Mouse (Mus musculus) mature B cell (primary cell): ENCODE data around the gene Ripor1.

ENCODE experiments used
- in situ Hi-C: fragments of 300-500 bp; cut with MboI; formaldehyde crosslinking; loops from 2 replicates; pipeline ENCODE4 v1.14.3; 2019

The Ripor1 gene

DNA sequence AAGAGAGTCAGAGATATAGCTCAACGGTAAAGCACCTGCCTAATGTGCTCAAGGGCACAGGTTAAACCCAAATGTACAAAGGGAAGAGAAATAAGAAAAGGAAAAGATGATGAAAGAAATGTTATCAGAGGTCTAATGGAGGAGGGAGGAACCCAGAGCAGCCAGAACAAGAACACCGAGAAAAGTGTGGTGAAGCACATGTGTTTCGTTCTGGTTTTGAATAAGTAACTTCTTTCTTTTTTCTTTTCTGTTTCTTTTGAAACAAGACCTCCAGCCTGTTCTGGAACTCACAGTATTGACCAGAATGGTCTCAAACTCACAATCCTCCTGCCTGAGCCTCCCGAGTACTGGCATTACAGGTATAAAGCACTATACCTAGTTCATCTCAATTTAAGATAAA, 24.3 kb downstream of the Ripor1 start:
- in situ Hi-C loops, result no loop called here

DNA sequence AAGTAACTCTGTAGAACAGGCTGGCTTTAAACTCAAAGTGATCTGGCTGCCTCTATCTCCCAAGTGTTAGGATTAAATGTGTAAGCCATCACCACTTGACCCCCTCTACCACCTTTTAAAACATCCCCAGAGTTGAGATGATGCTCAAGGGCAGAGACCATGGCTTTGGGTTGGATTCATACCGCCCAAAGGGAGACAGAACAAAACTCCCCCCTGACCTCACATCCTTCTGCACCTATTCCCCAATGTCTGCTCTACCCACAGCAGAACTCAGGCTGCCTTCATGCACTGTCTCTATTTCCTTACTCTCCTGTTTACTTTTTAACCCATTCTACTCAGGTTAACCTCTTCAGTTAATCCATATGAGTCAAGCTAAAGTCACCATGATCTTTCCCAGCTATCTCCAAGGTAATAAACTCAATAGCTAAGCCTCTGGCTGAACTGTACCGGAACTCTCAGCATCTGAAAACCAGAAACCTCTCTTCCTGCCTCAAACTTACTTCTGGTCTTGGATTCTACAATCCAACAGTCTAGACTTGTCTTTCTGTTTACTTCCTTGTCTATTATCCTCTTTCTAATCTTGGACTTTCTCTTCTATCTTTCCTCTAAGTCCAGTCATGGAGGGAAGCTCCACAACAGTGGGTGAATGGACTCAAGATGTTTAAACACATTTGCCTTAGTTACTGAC, 29.9 kb downstream of the Ripor1 start:
- in situ Hi-C loops, result no loop called here

DNA sequence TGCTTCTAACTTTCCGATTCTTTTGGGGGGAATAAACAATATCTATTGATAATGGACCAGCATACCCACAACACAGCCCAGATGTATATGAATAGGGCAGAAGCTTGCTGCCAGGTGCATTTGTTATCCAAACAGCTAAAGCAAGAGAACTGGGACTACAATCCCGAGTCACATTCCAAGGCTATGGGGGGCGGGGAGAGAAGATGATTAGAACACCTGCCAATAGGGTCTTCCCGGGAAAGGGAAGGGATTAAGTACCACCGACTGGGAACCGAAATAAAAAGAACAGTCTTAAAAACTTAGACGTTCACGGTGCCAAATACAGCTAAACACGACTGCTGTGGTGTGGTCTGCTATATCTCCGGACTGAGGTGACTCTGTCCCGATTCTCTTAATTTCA, 30.4 kb downstream of the Ripor1 start:
- in situ Hi-C loops, result no loop called here

DNA sequence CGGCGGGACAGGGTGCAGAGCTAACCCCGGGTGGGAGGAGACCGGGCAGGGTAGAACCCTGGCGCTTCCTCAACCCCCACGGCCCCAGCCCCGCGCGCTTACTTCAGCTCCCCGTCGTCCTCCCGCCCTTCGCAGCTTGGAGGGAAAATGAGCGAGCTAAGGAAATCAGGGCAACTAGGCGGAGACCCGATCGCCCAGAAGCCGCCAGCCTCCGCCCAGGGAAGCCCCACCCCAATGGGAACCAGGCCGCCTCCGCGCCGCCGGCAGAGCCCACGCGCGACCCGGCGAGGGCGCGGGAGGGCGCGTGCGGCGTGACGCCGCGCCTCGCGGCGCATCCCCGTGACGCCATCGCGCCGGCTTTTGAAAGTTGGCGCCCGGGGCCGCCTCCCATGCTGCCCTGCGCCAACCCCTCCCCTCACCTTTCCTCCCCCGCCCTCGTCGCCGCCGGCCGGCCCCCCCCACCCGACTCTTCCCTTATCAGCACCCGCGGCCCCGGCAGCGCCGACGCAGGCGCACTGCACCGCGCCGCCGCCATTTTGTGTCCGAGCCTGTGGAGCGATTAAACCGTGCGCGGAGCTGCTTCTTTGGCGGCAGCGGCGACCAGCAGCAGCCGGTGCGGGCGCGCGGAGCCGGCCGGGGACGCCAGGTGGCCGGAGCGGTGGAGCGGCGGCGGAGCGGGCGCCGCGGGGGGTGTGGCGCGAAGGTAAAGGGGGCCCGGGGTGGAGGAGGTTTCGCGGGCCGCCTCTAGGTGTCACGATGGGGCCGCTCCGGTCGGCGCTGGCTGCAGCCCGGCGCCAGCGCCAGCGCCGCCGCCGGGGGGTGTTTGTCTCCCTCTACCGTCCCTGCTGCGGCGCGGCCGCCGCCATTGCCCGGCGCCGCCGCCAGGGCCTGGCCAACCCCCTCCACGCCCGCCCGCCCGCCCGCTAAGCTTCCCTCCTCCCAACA, 31.2 kb downstream of the Ripor1 start, which contains the start of gene Ctcf:
TSS of gene Ctcf (plus strand) at position 551 of the 945 bp plus-strand sequence.
- in situ Hi-C loops, result no loop called here

DNA sequence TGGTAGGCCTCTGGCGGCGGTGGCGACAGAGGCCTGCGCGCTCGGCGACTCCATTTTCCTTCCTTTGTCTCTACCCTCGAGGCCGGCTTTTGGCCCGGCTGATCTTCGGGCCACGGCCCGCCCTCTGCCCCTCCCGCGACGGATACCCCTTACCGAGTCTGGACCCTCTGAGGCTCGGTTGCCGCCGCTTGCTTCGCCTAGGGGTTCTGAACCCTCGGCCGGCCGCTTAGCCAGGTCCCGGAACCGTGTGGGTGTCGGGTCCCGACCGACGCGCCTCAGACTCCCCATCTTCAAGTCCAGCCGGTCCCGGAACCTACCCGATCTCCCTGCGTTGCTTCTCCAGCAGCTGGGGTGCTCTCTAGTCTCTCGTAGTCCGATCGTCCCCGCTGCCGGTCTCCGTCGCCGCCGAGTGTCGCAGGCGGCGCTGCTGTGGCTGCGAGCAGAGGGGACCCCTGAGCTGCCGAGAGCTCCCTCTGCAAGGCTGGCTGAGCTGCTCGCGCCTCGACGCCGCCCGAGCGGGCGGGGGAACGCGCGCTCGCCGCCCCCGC, 32.0 kb downstream of the Ripor1 start, which contains the start of gene Agrp:
TSS of gene Agrp (minus strand) at position 431 of the 548 bp plus-strand sequence.
- in situ Hi-C loops, result no loop called here

DNA sequence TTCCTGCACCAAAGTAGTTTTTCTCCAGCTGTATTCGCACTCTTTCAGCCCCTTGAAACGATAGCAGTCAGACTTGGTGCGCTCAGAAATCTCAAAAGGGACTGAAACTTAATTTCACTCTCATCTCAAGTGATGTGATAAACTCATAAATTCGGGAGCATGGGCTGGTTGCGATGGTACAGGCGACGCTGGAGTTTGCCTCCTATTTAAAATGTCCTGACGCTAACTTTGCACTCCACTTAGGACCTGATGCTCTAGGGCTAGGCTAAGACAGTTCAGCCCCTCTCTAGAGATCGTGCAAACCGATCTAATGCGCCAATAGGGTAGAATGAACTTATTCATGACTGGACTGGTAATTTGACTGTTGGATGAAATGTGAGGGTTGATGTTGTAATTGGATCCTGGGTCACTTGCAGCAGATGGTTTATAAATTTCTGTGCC, 32.6 kb downstream of the Ripor1 start:
- in situ Hi-C loops, result no loop called here

DNA sequence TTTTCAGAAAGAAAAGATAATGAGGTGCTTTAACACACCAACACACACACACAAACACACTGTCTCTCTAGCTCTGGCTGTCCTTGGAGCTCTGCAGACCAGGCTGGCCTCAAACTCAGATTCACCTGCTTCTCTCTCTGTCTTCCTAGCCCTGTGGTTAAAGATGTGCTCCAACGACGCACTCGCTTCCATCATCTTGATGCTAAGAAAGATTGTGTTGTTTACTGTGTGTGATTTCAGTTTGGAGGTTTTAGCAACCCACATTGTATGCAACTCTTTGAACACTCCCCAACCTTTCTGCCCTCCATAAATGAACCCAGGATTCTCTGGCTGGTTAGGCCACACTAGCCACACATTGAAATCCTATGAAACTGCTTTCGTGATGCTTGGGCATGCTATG, 33.5 kb downstream of the Ripor1 start:
- in situ Hi-C loops, result no loop called here

DNA sequence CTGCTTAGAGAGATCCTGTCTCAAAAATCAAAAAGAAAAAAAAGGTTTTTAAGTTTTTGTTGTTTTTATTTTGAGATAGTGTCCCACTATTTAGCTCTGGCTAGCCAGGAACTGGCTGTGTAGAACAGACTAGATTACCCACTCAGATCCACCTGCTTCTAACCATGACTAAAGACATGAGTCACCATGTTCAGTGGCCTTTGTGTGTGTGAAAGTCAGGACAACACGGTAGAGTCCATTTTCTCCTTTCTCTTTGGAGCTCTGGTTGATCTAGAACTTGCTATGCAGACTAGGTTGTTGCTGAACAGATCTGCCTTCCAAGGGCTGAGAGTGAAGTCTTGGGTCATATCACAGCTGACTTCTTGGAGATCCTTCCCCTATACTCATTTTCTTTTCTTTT, 34.8 kb downstream of the Ripor1 start:
- in situ Hi-C loops, result no loop called here

DNA sequence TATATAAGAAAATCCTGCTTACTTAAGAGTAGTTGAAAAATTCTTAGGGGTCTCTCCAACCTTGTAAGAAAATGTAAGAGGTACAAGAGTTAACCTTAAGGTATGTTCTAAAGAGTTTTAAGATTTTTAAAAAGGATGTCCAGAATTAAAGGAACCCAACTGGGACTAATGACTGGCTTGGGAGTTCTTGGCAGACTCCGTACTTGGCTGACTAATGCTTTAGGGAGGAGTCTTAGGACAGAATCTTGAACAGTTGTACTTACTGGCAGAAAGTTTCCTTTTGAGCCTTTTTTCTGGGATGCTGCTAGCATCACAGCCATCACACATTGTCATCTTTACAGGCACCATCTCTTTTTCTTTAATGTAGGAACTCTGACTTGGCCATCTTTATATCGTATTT, 35.5 kb downstream of the Ripor1 start:
- in situ Hi-C loops, result no loop called here

DNA sequence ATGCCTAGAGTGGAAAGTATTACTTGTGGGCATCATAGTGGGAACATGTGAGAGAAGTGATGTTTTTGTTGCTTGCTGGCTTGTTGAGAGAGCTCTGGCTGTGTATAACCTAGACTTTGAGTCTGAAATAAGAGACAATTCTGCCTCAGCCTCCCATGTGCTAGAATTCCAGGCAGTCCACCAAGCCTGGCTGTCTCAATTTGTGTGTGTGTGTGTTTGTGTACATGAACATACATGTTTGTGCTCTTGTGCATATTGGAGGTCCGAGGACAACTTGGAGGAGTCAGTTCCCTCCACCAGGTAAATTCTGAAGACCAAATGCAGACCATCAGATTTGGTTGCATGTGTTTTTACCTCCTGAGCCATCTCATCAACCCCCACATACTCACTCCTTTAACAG, 40.1 kb downstream of the Ripor1 start:
- in situ Hi-C loops, result no loop called here

DNA sequence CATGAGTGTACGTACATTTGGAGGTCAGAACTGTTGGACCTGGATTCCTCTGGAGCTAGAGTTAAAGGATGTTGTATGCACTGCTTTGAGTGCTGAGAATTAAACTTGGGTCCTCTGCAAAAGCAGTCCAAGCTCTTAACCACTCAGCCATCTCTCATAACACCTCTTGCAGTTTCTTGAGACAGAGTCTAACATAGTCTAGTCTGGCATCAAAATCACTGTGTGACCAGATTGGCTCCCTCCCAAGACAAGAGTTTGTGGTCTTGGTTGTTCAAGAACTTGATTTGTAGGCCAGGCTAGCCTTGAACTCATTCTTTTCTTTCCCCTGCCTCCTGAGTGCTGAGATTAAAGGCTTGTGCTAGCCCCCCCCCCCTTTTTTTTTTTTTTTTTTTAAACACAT, 43.9 kb downstream of the Ripor1 start:
- in situ Hi-C loops, result no loop called here

DNA sequence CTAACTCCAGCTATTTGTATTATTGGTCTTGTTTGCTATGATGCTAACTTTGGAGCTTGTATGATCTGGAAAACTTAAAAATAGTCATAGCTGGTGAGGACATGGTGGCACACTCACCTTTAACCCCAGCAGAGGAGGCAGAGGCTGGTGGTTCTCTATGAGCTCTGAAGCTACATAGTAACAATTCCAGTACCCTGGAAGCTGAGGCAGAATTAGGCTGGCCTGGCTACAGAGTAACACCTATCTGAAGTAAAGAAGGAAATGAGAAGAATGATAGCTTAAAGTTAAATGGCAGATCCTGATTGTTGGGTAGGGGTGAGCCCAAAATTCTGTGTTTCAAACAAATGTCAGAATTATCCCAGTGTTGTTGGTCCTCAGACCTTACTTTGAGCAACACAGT, 52.6 kb downstream of the Ripor1 start:
- in situ Hi-C loops, result no loop called here

DNA sequence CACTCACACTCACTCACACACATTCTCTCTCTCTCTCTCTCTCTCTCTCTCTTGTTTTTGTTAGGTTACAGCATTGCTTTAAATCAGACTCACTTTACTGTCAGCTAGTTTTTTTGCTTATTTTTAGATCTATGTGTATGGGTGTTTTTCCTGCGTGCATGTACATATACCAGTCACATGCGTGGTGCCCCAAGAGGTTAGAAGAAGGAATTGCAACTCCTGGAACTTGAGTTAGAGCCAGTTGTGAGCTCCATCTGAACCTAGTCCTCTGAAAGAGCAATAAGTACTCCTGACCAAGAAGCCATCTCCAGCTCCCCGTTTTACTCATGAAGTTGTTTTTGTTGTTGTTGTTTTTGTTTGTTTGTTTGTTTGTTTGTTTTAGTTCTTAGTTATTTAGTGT, 56.1 kb downstream of the Ripor1 start:
- in situ Hi-C loops, result no loop called here
